Mouse (Mus musculus): ENCODE measurements around the gene Defb20.
"Not testable (repeated sequence)": the region's sequence is repeated elsewhere in the genome, so short reads cannot be mapped to it uniquely, and the experiment has no call there.

GRCm38 (mm10) chr2:152428481-152428880 lies 48.4 kb upstream of the Defb20 start:
- TF ChIP-seq CTCF (IDR thresholded peaks at IDR 0.05; ENCODE audit: low read depth, low read length); POLR2A (IDR thresholded peaks at IDR 0.05; ENCODE audit: borderline replicate concordance, low read depth, low read length): not testable (repeated sequence)

Data from bone marrow macrophage, adult 2 months (primary cell).